In the genomic region with DNA sequence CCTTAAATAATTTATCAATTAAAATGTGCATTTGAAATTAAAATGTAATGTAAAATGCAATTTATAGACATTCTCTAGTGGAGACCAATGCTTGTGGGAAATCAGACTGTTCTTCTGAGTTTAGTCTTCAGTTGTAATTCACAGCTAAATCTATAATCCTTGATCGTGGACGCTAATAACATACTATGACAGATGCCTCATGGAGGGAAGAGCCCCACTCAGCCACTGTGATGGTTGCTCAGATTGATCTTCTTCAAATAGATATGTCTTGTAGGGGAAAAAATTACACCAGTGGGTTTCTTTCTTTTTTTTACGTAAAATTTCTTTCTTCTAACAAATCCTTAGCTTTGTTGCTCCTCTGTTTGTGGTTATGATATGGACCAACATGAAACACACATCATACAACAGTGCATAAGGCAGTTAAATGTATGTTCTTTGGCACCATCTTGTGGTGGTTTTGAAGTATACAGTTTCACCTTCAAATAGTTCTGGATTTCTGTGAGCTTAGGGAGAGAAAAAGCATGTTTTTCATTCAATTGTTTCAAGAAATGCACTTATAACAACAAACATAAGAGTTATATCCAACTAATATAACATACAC, we compare ENCODE assay signal across 9 mouse cellular contexts.
DNase-seq lines count a peak whose midpoint lies in the region; ATAC-seq and TF ChIP-seq lines count a peak whose summit lies in the region.
"Had no signal": no experiment of that assay in that cellular context is flagged by ENCODE, and none has a peak within 500 bp of the region (broad histone marks: within the 10 kb centered on the region; RNA-seq: fewer than 3 reads in every experiment).

No protein-coding gene starts in this region.

- H3K4me3 ChIP-seq in left cerebral cortex, adult 2 months, result no peak overlapping the region
- H3K4me3 ChIP-seq in embryonic facial prominence, embryonic 14.5 days (ENCODE audit: low read depth, low read length), result no peak overlapping the region
- H3K4me3 ChIP-seq in midbrain, postnatal 0 days (ENCODE audit: low read depth, low read length), result no peak overlapping the region

- H3K4me2 ChIP-seq in embryonic facial prominence, embryonic 14.5 days (ENCODE audit: low read depth, low read length), result no peak overlapping the region
- H3K4me2 ChIP-seq in midbrain, postnatal 0 days (ENCODE audit: low read depth, low read length, poor library complexity, severe bottlenecking), result no peak overlapping the region

- H3K9me3 ChIP-seq in embryonic facial prominence, embryonic 14.5 days (ENCODE audit: control insufficient read depth, low read length), result no peaks in the 10 kb centered on the region
- H3K9me3 ChIP-seq in midbrain, postnatal 0 days (ENCODE audit: low read length), result no peaks in the 10 kb centered on the region

- 68% methylated on average over 3 of the region's 3 CpGs for WGBS in embryonic facial prominence, embryonic 14.5 days
- WGBS in midbrain, postnatal 0 days, result 37% methylated on average over 3 of the region's 3 CpGs

- no peak for DNase-seq in left cerebral cortex, adult 2 months (ENCODE audit: extremely low spot score in 1 of 2, low spot score in 2 of 2)
- no peak for DNase-seq in left cerebral cortex, postnatal 4 days
- DNase-seq in Muller cell, postnatal 12 days (ENCODE audit: inconsistent ontology term), result peak; percentile 16
- DNase-seq in embryonic facial prominence, embryonic 14.5 days (ENCODE audit: low spot score), result peak; percentile 81
- peak; percentile 90 for DNase-seq in midbrain, postnatal 0 days (ENCODE audit: low spot score)
- DNase-seq in adrenal gland, postnatal 4 days (ENCODE audit: low spot score in 2 of 2), result no peak
- DNase-seq in cerebellum, postnatal 4 days (ENCODE audit: low spot score in 2 of 2), result no peak
- DNase-seq: lung, postnatal 14 days had no signal

- TF ChIP-seq CTCF in left cerebral cortex, adult 2 months (IDR thresholded peaks at IDR 0.05), result peak; percentile 71
- peak; percentile 88 for TF ChIP-seq CTCF in midbrain, postnatal 0 days (IDR thresholded peaks at IDR 0.05)

- no peaks in the 10 kb centered on the region for H3K4me1 ChIP-seq in embryonic facial prominence, embryonic 14.5 days (ENCODE audit: control insufficient read depth, insufficient read depth, low read length)
- H3K4me1 ChIP-seq in midbrain, postnatal 0 days (ENCODE audit: insufficient read depth, low read length), result no peaks in the 10 kb centered on the region

- H3K9ac ChIP-seq in embryonic facial prominence, embryonic 14.5 days (ENCODE audit: low read depth, low read length), result no peak overlapping the region
- no peak overlapping the region for H3K9ac ChIP-seq in midbrain, postnatal 0 days (replicated peaks; ENCODE audit: low read length, poor library complexity, severe bottlenecking)

- no peaks in the 10 kb centered on the region for H3K36me3 ChIP-seq in embryonic facial prominence, embryonic 14.5 days (ENCODE audit: control insufficient read depth, insufficient read depth, low read length)
- H3K36me3 ChIP-seq in midbrain, postnatal 0 days (ENCODE audit: insufficient read depth, low read length), result no peaks in the 10 kb centered on the region

- H3K27ac ChIP-seq in left cerebral cortex, adult 2 months, result no peak overlapping the region
- no peak overlapping the region for H3K27ac ChIP-seq in embryonic facial prominence, embryonic 14.5 days (replicated peaks; ENCODE audit: low read depth, low read length)
- no peak overlapping the region for H3K27ac ChIP-seq in midbrain, postnatal 0 days (ENCODE audit: low read depth, low read length)

- ATAC-seq in embryonic facial prominence, embryonic 14.5 days (ENCODE audit: low read depth), result peak; percentile 77
- ATAC-seq in midbrain, postnatal 0 days (ENCODE audit: low FRiP score), result peak; percentile 86
- no peak for ATAC-seq in cerebellum, adult (ENCODE audit: insufficient number of reproducible peaks, low FRiP score, low TSS enrichment)

- H3K27me3 ChIP-seq in embryonic facial prominence, embryonic 14.5 days (replicated peaks; ENCODE audit: control insufficient read depth, insufficient read depth, low read length), result no peaks in the 10 kb centered on the region
- no peaks in the 10 kb centered on the region for H3K27me3 ChIP-seq in midbrain, postnatal 0 days (ENCODE audit: insufficient read depth, low read length)

- intact Hi-C loops in left cerebral cortex, adult 2 months (cut with DNase I), result no loop called here
- intact Hi-C loops in left cerebral cortex, postnatal 4 days (cut with DNase I), result no loop called here

Comparison
In these comparisons a context has a peak if more than half of its experiments do, and no peak if none do; other contexts are left out.
1. DNase-seq: peak in Muller cell, postnatal 12 days (single experiment), embryonic facial prominence, embryonic 14.5 days (single experiment) and midbrain, postnatal 0 days (single experiment); none in left cerebral cortex, adult 2 months (0 of 2), left cerebral cortex, postnatal 4 days (single experiment), adrenal gland, postnatal 4 days (0 of 2) and cerebellum, postnatal 4 days (0 of 2).